Mouse (Mus musculus): Measurements from ENCODE around the gene Ncl. TPM values are rescaled to one million over a fixed set of nuclear protein-coding genes. Genes with fewer than 3 reads are reported as not detected.
"Not testable (repeated sequence)": the region's sequence is repeated elsewhere in the genome, so short reads cannot be mapped to it uniquely, and the experiment has no call there.

Ncl gene
- polyA plus RNA-seq, 1 experiment = 153 TPM

DNA sequence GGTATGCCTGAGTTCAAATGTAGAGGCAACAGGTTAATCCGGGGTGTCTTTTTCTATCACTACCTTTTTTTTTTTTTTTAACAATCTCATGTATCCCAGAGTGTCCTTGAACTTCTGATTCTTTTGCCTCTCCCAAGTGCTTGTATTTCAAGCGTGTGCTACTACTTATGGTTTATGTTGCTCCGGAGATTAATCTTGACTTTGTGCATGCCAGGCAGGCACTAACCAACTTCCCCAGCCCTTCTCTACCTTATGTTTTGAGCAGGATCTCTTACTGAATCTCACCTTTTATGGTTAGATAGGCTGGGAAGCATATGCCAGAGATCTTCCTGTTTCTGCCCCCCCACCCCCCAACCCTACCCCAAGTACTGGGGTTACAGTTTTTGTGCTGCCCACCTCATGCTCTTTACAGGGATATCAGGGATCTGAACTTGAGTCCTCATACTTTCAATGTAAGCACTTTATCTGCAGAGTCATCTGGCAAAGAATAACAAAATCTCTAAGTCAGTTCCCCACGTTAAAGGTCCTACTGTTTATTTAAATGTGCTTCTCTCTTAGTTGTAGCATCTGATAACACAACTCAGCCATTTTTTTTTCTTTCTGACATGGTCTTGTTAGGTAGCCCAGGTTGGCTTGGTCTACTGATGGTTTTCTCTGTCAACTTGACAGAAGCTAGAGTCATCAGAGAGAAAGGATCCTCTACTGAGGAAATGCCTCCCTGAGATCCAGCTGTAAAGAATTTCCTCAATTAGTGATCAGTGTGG lies 2.8 kb upstream of the Ncl start:
- DNase-seq (ENCODE audit: extremely low spot score in 1 of 2, low spot score in 1 of 2) = no peak

DNA sequence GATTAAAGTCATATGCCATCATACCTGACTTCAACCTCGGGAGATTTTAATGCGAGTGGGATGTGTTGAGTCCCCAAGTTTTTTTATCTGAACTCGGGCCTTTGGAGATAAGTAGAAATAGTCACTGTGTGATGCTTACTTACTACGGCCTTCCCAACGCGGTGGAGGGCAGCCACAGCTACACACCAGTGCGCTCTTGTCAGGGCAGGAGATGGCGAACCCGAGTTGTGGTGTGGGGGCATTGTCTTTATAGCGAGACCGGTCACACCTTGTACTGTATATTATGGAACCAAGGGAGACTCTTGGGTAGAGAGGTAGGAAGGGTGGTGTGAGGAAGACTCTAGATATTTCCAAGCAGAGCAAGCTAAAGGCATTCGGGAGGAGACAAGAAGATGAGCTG lies 1.2 kb upstream of the Ncl start:
- DNase-seq (ENCODE audit: extremely low spot score in 1 of 2, low spot score in 1 of 2) = no peak

DNA sequence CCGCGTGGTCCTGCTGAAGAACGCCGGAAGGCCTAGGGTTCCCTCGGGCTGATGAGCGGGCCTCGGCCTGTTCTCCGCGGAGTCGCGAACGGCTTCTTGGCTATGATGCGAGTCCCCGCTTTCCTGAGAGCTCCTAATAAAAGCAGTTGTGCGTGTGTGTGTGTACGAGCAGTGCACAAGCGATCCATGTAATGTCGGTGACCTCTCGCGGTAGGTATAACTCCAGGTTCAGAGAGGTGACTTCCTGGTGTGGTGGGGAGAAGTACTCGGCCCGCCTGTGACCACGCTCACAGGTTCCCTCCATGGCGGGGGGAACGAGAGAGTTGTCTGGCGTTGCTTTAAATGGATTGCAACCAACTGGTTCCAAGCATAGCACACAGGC lies 589 bp upstream of the Ncl start:
- DNase-seq (ENCODE audit: extremely low spot score in 1 of 2, low spot score in 1 of 2) = no peak

DNA sequence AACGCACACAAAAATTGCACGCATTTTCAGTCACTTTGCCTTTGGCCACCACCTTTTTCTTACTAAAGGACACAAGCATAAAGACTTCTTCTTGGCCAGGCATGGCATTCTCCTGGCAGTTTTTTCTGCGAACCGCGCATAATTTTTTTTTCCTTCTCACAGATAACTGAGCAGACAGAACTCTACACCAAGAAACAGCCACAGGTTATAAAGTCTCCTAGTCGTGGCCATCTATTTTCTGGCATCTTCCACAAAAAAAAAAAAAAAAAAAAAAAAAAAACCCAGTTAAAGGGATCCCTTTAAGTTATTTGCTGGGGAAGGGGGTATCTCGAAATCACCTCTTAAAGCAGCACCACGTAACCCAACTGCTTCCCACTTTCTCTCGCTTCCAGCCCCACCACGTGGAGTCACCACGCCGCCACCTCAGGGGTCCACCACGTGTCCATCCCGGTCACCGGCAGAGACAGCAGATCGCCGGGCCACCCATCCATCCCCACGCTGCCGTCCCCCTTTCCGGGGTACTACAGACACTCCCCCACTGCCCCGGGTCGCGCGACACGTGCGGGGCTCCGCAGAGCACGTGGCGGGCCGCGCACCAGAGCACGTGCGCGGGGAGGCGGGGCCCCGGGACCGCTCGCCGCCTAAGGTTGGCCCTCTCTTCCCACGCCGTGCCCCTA lies 833 bp downstream of the Ncl start:
- DNase-seq (ENCODE audit: extremely low spot score in 1 of 2, low spot score in 1 of 2) = no peak

DNA sequence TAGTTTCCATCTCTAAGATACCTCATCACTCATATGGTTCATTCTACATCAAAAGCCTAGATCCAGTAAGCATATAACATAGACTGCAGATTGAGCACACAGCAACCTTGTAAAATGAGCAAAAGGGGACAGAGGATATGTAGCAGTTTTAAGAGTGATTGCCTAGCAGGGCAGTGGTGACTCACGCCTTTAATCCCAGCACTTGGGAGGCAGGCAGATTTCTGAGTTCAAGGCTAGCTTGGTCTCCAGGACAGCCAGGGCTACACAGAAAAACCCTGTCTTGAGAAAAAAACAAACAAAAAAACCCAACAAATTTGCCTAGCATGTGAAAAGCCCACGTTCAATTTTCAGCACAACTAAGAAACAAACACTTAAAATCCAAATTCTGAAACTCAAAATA lies 5.0 kb downstream of the Ncl start:
- no peak for DNase-seq (ENCODE audit: extremely low spot score in 1 of 2, low spot score in 1 of 2)

DNA sequence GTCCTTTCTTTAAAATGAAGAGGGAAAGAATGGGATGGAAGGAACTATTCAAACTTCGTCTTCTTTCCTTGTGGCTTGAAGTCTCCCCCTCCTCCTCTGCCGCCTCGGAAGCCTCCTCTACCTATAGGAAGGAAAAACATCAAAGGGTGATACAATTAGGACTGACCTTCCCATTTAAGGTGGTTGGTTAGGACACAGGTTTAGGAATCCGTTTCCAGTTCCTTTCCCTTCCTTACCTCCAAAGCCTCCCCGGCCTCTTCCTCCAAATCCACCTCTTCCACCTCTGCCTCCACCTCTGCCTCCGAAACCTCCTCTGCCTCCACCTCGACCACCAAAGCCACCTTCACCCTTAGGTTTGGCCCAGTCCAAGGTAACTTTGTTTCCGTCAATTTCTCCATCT lies 8.6 kb downstream of the Ncl start:
- DNase-seq (ENCODE audit: extremely low spot score in 1 of 2, low spot score in 1 of 2) = no peak

DNA sequence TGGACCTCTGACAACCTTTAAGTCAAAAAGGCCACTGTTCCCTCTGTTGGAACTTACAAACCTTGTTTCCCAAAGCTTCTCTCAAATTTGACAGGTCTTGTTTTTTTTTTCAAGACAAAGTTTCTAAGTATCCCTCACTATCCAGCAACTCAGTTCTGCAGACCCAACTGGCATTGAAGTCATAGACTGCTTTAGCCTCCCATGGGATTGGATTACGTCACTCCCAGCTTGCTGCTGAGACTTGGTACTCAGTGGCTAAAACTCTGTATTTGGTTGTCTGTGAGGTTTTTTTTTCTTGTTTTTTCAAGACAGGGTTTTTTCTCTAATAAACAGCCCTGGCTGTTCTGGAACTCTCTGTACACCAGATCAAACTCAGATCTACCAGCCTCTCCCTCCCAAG lies 9.5 kb downstream of the Ncl start:
- no peak for DNase-seq (ENCODE audit: extremely low spot score in 1 of 2, low spot score in 1 of 2)

DNA sequence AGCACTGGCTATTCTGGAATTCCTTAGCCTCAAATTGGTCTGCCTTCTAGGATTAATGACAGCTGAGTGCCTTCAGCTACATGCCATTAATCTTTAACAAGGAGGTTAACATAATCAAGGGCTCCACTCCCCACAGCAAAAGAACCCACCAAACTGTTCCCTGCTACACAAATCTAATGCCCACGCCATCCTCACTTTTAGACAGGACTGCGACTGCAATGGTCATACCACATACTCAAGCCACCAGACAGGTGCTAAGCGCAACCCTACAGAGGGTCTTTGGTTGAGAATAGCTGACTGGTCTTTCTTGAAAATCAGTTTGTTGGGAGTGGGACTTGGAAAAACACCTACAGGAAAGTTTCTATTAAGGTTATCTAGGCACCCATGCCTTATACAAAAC lies 10.0 kb downstream of the Ncl start:
- DNase-seq (ENCODE audit: extremely low spot score in 1 of 2, low spot score in 1 of 2) = no peak

DNA sequence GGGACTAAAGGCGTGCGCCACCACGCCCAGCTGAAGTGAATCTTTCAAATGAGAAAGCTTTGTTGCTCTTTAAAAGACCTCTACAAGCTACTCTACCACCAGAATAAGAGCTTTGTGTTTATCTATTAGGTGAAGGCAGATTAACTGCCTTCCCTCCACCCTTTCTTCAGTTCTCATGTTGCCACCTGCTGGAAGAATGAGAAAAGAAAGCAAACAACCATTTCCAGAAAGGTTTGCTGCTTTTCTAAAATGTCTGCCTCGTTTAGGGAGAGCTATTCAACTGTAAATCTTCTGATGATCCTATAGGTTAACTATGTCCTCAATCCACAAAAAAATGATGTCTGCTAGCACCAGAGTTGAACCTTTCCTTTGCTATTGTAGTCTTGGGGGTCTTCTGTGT lies 10.4 kb downstream of the Ncl start:
- no peak for DNase-seq (ENCODE audit: extremely low spot score in 1 of 2, low spot score in 1 of 2)

DNA sequence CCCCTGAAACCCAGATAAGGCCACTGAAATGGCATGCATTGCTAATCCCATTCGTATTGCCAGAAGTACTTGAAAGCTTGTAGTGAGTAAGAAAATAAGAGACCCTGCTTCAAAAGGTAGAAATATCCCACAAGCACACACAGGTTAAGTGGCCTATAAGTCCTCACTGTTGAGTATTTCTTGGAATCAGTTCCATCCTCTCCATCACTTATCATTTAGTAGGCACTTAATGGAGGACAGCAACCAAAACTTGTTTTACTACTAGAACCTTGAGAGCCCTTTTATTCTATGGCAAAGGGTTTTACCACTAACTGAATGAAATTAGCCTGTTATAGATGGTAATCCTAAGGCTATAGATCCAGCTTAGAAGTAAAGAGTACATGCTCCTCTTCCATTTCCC lies 11.1 kb downstream of the Ncl start:
- no peak for DNase-seq (ENCODE audit: extremely low spot score in 1 of 2, low spot score in 1 of 2)

DNA sequence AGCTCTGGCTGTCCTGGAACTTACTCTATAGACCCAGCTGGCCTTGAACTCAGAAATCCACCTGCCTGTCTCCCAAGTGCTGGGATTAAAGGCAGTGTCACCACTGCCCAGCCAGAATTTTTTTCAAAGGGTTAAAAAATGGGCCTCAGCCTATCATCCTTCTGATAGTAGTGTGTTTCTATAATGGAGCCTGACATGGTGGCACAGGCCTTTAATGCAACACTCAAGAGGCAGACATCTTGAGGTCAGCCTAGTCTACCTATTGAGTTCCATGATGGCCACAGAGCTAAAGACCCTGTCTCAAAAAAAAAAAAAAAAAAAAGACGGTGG lies 11.5 kb downstream of the Ncl start:
- no peak for DNase-seq (ENCODE audit: extremely low spot score in 1 of 2, low spot score in 1 of 2)

DNA sequence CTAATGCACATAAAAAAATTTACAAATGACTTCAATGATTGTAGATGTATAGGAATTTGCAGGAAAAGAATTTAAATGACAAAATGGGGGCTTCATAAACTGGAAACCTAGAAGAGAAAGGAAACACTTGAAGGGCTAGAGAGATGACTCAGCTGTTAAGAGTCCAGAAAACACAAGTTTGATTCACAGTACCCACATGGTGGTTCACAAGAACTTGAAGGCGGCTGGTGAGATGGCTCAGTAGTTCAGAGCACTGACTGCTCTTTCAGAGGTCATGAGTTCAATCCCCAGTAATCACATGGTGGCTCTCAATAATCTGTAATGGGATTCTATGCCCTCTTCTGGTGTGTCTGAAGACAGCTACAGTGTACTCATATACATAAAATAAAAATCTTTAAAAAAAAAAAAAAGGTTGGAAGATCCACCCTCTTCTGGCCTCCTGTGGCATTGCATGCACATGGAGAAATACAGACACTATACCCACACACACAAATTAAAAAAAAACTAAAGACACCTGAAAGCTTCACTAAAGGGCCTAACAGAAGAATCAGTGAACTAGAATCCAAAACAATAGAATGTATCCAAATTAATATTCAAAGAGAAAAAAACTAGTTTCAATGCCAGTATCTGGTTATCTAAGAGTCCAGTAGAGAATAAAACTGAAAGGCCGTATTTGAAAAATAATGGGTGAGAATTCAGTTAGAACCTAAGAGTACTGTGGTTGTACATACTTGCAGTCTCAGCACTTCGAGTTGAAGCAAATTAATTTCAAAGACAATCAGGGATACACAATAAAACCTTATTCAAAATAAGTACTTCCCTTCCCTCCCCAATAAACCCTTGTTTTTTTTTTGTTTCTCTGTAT lies 12.1 kb downstream of the Ncl start:
- DNase-seq (ENCODE audit: extremely low spot score in 1 of 2, low spot score in 1 of 2) = no peak

DNA sequence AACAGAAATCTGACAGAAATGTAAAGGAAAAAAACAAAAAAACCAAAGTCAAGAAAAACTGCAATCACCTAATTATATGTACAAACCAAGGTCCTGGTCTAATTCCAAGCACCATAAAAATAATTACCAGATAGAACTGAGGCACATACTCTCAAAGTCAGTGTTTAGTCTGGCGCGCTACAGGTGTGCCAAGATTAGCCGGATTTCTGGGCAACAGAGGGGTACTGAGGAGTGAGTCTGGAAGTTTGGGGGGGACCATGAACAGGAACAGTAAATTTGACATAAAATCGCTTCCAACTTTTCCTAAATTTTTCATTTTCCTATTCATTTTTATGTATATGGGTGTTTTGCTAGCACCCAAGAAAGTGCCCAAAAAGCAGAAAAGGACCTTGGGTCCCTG lies 13.2 kb downstream of the Ncl start:
- no peak for DNase-seq (ENCODE audit: extremely low spot score in 1 of 2, low spot score in 1 of 2)

DNA sequence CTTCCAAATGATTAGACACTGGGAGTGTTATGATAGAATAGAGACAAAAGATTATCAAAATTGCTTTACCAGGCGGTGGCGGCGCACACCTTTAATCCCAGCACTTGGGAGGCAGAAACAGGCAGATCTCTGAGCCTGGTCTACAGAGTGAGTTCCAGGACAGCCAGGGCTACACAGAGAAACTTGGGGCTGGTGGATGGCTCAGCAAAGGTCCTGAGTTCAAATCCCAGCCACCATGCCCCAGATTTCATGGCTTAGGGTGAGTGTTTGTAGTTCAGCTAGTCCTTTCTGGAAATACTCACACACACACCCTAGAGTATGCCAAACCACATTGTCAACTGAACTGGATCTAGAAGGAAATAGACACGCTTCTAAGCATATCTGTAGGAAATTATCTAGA lies 14.1 kb downstream of the Ncl start:
- DNase-seq (ENCODE audit: extremely low spot score in 1 of 2, low spot score in 1 of 2) = no peak

DNA sequence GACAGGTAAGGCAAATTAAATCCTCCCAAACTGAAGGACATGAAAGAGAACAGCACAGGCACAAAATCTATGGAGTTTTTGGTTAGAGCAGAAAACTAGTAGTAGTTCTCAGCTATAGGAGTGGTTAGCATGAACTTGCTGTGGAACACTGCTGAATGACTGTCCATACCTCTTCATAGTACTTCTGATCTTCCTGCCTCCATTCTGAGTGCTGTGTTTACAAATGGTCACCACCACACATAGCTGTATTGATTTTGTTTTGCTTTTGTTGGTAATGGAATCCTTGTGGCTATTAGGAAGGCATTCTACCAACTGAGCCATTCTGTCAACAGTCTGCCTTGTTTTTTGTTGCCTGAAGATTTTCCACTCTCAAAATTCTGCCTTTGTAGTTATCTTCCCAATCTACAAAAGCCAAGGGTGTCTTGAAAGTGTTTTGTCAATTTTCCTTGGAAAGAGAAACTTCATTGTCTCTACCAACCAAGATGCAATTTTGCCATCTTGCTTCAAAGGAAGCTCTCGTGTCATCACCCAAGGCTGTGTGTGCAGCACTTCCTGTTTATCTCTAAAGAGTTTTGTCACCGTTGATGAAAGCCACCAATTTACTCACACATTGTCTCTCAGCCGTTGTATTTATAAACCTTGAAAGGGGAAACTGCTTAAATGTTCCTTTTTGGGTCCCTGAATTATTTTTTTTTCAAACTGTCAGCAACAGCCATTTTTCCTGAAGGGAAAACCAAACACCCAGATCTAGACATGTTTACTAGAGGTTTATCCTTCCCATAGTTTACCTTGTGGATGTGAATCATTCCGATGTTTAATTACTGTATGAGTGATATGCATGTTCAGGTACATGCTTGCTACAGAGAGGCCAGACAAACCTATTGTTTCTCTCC lies 15.0 kb downstream of the Ncl start:
- DNase-seq (ENCODE audit: extremely low spot score in 1 of 2, low spot score in 1 of 2) = no peak

DNA sequence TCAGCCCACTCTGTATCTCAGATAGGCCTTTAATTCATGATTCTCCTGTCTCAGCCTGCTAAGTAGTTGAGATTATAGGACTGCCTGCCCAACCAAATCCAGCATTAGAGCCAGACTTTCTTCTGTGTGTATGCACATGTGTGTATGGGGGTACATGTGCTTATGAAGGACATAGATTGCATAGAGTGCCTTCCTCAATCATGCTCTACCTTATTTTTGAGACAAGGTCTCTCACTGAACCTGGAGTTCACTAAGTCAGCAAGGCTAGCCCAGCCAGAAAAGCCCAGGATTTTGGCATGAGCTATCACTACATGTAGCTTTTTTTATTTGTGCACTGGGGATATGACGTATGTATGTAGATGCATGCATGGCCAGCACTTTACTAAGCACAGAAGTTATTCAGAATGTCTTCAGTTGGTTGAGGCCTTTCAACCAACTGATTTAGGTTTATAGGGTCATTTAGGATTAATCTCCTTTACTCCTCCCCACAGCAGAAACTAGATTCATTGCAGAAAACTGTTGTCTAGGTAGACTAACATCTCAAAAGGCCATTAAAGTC lies 16.0 kb downstream of the Ncl start:
- DNase-seq (ENCODE audit: extremely low spot score in 1 of 2, low spot score in 1 of 2) = no peak

DNA sequence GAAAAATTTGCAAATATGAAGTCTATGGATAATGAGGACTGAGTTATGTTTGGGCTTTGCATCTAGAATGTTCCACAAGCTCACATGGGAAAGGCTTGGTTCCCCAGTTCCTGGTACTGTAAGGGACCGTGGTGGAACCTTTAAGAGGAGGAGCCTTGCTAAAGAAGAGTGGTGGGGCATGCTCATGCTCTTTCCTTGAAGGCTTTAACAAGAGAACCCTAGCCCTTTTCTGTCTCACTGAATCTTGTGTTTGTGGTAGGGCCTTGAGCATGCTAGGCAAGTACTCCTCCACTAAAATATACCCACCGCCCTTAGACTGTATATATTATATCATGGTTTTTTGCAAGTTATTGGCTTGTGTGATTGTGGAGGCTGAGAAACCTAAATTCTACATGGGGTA lies 16.8 kb downstream of the Ncl start:
- DNase-seq (ENCODE audit: extremely low spot score in 1 of 2, low spot score in 1 of 2) = no peak

DNA sequence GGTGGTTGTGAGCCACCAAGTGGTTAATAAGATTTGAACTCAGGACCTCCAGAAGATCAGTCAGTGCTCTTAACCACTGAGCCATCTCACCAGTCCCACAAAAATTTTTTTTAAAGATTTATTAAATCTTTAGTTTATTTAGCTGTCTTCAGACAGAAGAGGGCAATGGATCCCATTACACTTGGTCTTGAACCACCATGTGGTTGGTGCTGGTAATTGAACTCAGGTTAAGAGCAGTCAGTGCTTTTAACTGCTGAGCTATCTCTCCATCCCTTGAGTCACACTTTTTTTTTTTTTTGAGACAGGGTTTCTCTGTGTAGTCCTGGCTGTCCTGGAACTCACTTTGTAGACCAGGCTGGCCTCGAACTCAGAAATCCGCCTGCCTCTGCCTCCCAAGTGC lies 18.1 kb downstream of the Ncl start:
- not testable (repeated sequence) for DNase-seq (ENCODE audit: extremely low spot score in 1 of 2, low spot score in 1 of 2)

DNA sequence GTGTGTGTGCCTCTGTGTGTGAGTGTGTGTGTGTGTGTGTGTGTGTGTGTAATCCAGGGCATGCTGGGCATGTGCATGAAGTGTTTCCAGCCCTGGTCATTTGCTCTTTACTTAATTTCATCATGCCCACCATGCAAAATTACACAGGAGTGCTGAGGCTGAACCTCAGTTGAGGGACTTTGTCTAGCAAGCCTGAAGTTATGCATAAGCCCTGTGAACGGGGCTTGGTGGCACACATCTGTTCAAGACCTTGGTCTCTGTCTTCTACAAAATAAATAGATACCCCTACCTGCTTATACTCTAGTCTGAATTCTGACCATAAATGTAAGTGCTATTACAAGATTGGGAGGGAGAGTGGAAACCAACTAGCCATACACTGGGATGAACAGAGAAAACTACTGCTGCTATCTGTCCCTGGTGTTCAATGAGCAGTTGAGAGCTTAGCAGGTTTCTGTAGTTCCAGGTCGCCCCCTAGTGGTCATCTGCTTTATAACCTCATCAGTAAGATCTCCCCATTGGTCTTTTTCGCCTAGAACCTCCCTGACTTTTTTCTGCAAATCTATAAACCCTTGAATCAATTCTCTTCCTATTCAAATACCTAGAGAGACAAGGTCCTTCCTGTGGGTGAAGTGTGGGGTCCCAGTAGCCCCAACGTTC lies 19.9 kb downstream of the Ncl start:
- peak; percentile 69 to 97 for DNase-seq (ENCODE audit: extremely low spot score in 1 of 2, low spot score in 1 of 2)

DNA sequence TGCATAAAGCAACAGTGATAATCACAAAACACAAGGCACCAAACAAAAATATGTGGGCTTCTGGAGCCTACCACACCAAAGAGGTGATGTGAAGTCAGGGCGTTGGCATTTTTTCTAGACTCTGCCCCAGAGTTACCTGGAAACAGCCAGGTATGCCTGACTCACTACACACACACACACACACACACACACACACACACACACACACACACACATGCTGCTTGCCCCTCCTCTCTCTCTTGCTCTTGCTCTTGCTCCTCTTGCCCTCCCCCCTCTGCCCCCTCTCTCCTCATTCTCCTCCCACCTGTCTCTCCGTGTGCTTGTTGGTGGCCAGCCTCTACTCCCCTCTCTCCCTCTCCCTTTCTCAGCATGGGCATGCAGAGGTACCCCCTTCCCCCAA lies 22.9 kb downstream of the Ncl start:
- no peak for DNase-seq (ENCODE audit: extremely low spot score in 1 of 2, low spot score in 1 of 2)
